Mouse (Mus musculus) layer of hippocampus, postnatal 25 days (tissue): ENCODE measurements around the gene Drg2. TPM values are rescaled to one million over a fixed set of nuclear protein-coding genes. Genes with fewer than 3 reads are reported as not detected.

Experiments used
- DNase-seq, 2 experiments: peaks; one replicate each; pipeline ENCODE4 v3.0.0; 2022; ENCODE audit warnings: mixed read lengths in 2 of 2, low spot score in 1 of 2; ENCODE audit errors: extremely low spot score in 1 of 2
- total RNA-seq, 2 experiments: library from RNA; stranded (reverse); gene quantifications; 2 replicates each; pipeline ENCODE4 v1.2.3; 2021

Gene Drg2
- total RNA-seq, 2 experiments from 2014 or later: 70.2 to 72.7 TPM

DNA sequence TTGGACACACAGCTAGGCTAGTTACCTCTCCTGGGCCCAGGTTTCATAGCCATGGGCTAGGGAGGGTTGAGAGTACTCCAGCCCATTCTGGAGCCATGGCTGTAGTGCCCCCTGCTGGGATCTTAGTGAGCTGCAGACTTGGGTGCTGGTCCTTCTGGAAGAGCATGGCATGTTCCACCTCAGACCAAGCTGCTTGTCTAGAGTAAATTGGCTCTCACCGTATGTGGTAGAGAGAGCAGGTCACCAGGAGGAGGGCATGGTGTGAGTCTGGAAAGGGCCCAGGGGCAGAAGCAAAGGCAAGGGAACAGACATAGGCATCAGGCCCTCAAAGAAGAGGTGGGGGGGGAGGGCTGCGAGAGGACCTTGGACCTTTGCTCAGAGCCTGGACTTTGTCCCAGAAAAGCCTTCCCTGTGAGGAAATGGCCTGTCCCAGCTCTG lies 11.6 kb downstream of the Drg2 start:
- peak in 1 of 2 experiments; percentile 41 for DNase-seq

DNA sequence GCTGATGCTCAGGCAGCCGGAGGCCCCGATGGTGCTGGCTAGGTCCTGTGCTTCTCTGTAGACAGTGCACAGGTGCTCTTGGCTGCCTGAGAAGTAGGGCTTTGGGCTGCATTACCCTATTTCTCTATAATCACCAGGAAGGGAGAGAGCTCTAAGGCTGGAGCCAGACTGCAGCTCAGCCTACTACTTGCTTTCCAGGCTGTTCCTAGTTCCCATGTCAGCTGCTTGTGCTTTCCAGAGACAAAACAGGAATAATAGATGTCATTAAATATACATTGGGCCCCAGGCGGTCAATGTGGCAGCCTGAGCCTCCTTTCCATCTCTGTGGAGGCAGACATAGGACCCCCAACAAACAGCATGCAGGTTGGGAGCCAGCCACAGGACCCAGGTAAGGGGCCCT lies 14.6 kb downstream of the Drg2 start, which contains the start of gene Myo15:
Myo15 (plus strand) TSS at position 301 of the 400 bp plus-strand sequence.
- DNase-seq: no peak

DNA sequence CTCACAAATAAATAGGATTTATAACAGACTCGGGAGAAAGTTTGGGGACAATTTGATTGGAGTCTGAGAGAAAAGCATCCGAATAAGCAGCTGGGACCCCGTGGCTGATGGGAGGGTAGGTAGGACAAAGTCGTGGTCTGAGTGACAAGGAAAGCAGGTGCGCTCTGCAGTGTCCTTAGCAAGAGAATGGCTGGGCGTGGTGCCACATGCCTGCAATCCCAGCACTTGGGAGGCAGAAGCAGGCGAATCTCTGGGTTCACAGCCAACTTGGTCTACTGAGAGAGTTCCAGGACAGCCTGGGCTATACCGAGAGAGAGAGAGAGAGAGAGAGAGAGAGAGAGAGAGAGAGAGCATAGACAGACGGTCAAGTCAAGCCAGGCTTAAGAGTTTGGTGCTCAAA lies 16.4 kb downstream of the Drg2 start:
- no peak for DNase-seq

GRCm38 (mm10) chr11:60474534-60474933 lies 20.1 kb downstream of the Drg2 start:
- no peak for DNase-seq

DNA sequence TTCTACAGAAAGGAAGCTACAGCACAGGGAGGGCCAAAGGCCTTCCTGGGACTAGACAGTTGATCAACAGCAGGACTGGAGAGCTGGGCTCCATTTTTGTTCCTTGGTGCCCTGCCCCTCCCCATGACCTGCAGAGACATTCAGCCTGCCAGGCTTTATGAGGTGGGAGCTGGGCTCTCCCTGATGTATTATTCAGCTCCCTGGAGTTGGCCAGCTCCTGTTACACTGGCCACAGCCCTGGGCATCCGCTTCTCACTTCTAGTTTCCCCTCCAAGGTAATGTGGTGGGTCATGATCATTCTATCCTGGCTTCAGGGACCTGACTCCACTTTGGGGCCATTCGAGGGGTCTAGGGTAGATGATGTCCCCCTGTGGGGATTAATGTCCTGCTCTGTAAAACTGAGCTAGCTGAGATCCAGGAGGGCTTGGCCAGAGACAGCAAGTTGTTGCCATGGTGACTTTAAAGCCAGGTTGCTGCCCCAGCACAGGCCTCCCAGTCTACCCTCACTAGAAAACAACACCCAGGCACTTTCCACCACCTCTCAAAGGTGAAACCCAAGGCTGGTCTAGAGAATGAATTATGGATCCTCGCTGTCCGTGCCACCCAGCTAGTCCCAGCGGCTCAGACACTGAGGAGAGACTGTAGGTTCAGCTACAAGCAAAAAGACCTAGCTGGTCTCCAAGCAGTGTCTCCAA lies 21.4 kb downstream of the Drg2 start:
- DNase-seq: no peak

GRCm38 (mm10) chr11:60478121-60478520 lies 23.7 kb downstream of the Drg2 start:
- DNase-seq: no peak

GRCm38 (mm10) chr11:60486267-60486666 lies 31.9 kb downstream of the Drg2 start:
- DNase-seq: no peak

- DNase-seq: no peak
Measured at GRCm38 (mm10) chr11:60492726-60493125, 38.3 kb downstream of the Drg2 start.

- DNase-seq: no peak
Measured at GRCm38 (mm10) chr11:60495692-60496091, 41.3 kb downstream of the Drg2 start.

DNA sequence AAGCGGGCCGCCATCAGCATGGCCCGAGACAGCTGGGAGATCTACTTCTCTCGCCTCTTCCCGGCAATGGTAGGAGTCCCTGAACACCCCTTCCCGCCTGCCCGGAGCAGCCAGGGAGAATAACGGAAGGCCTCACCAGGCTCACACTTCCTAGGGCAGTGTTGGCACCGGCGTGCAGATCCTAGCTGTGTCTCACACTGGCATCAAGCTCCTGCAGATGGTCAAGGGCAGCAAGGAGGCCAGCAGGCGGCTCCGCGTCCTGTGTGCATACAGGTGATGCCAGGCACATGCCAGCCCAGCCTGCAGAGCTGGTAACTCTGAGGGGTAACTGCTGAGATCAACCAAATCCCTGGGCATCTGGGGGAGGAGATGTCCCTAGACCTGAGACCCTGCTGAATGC lies 52.9 kb downstream of the Drg2 start:
- no peak for DNase-seq

- DNase-seq: no peak
Measured at GRCm38 (mm10) chr11:60508950-60509349, 54.6 kb downstream of the Drg2 start.

DNA sequence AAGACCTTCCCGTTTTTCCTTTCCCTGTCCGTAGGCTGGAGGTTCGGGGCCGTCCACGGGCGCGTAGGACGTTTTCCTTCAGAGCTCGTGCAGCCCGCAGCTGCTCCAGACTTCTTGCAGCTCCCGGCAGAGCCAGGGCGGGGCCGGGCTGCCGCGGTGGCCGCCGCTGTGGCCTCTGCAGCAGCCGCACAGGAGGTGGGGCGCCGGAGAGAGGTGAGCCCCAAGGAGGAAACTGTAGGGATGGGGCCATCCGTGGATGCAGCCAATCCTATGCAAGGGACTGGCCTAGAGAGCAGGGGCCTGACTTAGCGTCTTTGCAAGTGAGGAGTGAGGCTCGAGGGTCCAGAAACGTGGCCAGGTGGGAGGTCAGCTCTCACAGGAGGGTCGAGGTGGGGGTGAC lies 55.1 kb downstream of the Drg2 start:
- DNase-seq: no peak

GRCm38 (mm10) chr11:60511893-60512292 lies 57.5 kb downstream of the Drg2 start:
- DNase-seq: no peak

- DNase-seq: no peak
Measured at GRCm38 (mm10) chr11:60512520-60512919, 58.1 kb downstream of the Drg2 start.

GRCm38 (mm10) chr11:60514941-60515340 lies 60.5 kb downstream of the Drg2 start:
- DNase-seq: no peak

GRCm38 (mm10) chr11:60518305-60518704 lies 63.9 kb downstream of the Drg2 start:
- no peak for DNase-seq

Other genes with a start within 250 kb of the Drg2 start
- gene Srebf1, start 232.0 kb upstream of the Drg2 start, total RNA-seq: 10 to 100 TPM; 49.9 to 58.1 TPM
- gene Tom1l2, start 101.7 kb upstream of the Drg2 start, total RNA-seq: 100 to 1,000 TPM; 170 to 175 TPM
- gene Drc3, start 101.3 kb upstream of the Drg2 start, total RNA-seq: 1 to 10 TPM; 5.3 to 5.9 TPM
- 10 to 100 TPM; 50.1 to 53.8 TPM for gene Gid4, start 37.4 kb upstream of the Drg2 start, total RNA-seq
- 10 to 100 TPM; 29.1 to 31.4 TPM for gene Atpaf2, start 36.1 kb upstream of the Drg2 start, total RNA-seq
- gene Myo15, start 14.7 kb downstream of the Drg2 start, total RNA-seq: under 1 TPM; 0.05 to 0.09 TPM
- gene Alkbh5, start 81.8 kb downstream of the Drg2 start, total RNA-seq: 10 to 100 TPM; 49.7 to 54.1 TPM
- gene Llgl1, start 245.1 kb downstream of the Drg2 start, total RNA-seq: 10 to 100 TPM; 51.7 to 53.8 TPM